Mouse (Mus musculus): ENCODE measurements around the gene Dmac1.
"Not testable (repeated sequence)": the region's sequence is repeated elsewhere in the genome, so short reads cannot be mapped to it uniquely, and the experiment has no call there.

Dmac1 gene

DNA sequence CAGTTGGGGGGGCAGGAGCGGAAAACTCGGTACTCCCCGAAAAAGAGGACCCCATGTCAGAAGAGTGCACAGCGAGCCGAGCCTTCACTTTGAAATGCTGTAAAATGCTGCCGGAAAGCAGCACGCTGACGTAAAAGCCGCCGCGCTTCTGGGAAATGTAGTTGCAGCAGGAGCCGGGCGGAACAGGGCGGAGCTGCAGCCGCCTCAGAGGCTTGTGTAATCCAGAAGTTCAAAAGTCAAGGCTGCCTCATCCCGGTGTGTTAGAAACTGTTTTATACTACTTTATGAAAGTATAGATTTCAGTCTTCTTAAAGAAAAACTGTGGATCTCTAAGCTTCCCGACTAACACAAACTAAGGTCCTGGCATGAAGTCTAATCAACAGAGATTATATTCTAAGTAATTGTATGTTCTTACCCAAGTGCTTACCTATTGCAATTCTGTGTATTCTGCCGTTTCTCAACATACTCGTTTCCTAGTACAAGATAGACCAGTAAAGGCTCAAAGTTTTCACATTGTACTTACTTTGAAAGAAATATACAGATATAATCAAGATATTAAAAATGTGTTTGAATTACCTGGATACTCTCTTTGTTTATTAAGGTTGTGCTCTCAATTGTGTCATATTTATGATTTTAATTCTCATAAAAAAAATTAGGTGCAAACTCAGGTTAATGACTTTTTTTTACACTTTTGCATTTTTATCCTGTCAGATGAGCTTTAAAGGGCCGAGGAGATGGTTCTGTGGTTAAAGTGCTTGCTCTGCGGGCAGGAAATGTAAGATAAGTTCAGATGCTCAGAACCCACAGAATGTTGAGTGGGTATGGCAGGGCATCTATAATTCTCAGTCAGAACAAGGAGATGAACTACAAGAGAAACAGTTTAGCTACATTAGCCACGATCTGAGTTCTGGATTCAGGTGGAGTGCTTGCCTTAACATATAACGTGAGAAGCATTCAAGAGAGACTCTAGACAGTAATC, at the start of gene Dmac1:
Gene Dmac1, minus strand, starts transcription at position 109 of the 979 bp plus-strand sequence.
- ChIA-PET POLR2A (interaction anchor here in 2 of 4 experiments (0.9 to 1.1 kb wide), 3 partner anchors 9 to 10 kb away, joined by 3 to 4 read pairs (median 3); no protein-coding TSS in a partner anchor), CTCF (no interaction called here)

DNA sequence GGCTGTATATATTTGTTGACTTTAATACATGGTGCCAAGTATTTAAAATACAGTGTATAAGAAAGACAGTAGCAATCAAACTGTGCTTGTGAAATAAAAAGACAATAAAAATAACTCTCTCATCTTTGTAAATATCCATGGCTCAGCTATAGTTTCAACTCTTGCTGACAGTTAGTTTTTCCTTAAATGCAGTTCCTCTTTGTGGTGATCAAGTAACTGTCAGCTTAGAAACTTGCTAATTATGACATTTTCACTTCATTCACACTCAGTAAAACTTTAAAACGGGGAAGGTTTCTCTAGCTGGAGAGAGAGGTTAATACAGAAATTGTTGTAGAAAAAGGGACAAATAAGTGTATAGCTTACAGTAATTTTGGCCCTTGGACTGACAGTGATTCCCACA, 37.3 kb upstream of the Dmac1 start:
- ChIA-PET CTCF (interaction anchor here in 1 of 4 experiments (0.6 kb wide), 1 partner anchor 253 kb away, joined by 7 read pairs; no protein-coding TSS in a partner anchor), POLR2A (interaction anchor here in 1 of 4 experiments (0.9 kb wide), 1 partner anchor 13 kb away, joined by 3 read pairs; no protein-coding TSS in a partner anchor)

DNA sequence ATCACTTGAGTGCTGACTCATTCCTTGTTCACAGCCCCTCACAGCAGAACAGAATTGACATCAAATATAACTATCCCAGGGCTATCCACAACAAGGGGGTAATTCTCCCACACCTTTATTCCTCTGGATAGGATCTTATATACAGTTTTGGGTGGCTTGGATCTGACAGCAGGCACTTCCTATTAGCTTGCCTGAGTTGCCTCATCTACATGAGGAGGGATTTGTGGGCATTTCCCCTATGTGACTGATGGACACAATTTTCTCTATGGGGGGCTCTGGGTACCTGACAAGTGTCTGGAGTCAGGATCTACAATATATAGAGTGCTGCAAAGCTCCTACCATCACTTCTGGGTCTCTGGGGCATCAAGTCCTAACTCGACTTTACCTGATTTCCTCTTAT, 36.9 kb upstream of the Dmac1 start:
- CTCF ChIA-PET = interaction anchor here in 1 of 4 experiments (0.6 kb wide), 1 partner anchor 253 kb away, joined by 7 read pairs; no protein-coding TSS in a partner anchor

DNA sequence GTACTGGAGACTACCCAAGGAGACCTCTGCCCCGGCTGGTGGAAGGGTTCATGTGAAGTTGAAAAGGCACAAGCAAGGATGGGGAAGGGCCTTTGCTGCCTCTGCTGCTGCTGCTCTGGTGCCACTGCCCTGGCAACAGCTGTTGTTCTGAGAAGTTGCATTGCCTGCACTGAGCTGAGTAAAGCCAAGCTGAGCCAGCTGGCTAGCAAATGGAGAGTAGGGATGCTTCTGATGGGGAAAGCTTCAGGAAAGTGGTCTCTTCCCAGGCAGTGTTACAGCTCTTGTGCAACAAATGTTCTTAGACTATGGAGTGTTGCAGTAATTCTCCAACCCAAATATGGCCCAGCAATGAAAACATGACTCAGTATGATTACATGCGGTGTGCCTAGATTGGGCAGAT, 33.8 kb upstream of the Dmac1 start:
- CTCF ChIA-PET = no interaction called here
- POLR2A ChIA-PET = interaction anchor here in 1 of 4 experiments (0.9 kb wide), 1 partner anchor 12 kb away, joined by 3 read pairs; no protein-coding TSS in a partner anchor

More for the DNA sequence above, 36.9 kb upstream of the Dmac1 start:
- POLR2A ChIA-PET = interaction anchor here in 1 of 4 experiments (0.9 kb wide), 1 partner anchor 13 kb away, joined by 3 read pairs; no protein-coding TSS in a partner anchor

DNA sequence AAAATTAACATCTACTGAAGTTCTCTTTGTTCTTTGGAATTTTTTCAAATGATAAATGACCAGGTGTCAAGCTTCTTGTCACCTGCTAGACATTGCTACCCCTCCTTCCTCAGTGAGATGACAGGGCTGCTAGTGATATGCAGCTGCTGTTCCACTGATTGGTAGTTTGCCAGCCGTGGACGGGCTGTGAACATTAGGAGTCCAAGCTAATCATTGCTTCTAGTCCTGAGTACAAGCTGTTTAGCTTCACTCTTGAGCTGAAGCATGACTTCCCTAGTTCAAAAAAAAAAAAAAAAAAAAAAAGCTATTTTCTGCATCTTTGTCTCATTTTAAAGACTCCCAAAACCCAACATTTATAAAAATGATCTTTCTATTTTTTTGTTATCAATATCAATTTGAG, 33.2 kb upstream of the Dmac1 start:
- ChIA-PET POLR2A (no interaction called here), CTCF (no interaction called here)

DNA sequence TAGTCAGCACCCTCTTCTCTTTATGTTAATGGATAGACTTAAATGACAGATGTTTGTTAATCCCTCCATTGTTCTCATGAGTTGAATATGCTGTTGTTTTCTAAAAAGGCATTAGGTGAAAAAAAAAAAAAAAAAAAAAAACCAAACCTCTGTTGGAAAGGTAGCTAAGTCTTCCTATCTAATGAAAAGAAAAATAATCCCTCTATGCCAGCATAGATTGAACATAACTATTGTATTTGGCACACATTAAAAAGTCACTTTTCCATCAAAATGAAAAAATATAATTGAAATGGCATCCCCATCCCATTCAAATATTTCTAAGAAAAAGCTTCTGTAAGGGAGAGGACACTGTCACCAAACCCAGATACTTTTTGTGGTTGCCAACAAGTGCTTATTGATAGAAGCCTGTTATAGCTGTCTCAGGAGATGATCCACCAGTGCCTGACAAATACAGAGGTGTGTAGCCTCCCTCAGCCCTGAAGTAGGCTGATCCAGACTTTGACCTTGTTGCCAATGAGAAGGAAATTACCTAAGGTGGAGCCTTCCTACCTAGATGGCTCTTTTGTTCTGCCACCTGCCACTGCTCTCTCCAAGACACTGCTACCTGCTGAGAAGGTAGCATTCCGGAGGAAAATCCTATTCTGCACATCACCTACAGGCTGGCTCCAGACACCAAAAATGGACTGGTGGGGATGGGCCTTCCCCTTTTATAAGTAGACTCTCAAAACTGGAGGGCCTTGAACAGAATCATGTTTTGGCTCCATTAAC, 22.3 kb upstream of the Dmac1 start:
- POLR2A ChIA-PET = interaction anchor here in 1 of 4 experiments (0.6 to 0.9 kb wide), 4 partner anchors 10 to 748 kb away, joined by 3 to 4 read pairs (median 4); no protein-coding TSS in a partner anchor
- CTCF ChIA-PET = no interaction called here

DNA sequence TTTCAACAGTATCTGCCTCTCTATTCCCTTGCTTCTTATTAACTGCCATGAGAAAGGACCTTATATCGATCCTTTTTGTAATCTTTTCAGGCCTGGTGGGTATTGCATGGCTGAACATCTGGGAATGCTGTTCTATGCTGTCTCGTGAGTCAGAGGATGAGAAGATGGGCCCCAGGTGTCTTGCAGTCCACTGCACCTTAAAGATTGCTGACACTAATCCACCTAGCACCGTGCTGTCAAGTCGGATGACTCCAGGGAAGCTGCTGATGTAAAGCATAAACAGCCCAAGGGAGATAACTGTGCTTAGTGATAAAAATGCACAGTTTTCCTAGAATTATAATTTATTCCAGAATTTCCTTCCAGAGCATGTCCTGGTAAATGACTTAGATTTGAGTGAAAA, 14.2 kb upstream of the Dmac1 start:
- CTCF ChIA-PET = no interaction called here
- POLR2A ChIA-PET = no interaction called here

DNA sequence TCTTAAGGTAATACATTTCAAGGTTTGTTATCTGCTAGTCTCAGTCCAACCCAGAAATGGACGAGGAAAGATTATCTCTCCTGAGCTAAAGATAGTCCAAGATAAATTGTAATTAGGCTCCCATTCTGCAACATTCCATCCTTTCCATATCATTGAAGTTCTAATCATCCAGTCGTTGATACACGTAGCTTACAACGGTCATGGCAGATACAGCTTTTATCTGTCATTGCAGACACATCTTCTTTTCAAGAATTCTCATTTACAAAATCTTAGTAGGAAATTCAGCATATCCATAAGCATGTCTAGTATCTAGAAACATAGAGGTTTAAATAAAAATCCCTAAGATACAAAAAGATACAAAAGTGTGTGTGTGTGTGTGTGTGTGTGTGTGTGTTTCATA, 13.0 kb upstream of the Dmac1 start:
- CTCF ChIA-PET = no interaction called here
- POLR2A ChIA-PET = no interaction called here

DNA sequence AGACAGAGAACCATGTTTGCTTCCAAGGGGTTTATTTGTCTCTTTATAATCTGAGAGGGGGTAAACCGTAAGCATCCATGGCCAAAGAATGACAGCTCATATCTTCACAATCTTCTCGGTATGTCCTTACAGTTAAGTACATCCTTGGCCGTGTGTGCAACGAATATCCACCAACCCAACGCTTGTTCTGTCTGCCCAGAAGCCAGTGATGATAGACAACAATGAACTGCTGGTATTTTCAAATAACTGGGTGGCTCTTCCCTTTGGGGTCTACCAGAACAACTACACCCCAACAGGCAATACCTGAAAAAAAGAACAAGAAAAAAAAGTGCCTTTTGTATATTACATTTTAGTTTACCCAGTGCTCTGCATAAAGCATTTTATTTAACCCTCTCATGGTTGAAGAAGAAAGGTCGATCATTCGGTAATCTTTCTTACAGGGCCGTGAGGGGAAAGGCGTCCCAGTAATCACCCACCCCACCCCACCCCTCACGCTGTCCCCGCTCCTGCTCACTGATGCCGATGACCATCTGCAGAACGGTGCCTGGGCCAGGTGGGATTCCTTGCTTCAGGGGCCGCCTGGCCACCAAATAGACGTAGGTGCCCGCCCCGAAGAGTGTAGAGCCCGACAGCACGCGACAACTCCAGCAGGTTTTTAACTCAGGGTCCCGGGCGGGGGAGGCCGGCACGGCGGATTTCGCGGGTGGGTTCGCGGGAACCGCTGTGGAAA, 473 bp downstream of the Dmac1 start:
- POLR2A ChIA-PET = interaction anchor here in 1 of 4 experiments (1.0 kb wide), 1 partner anchor 11 kb away, joined by 4 read pairs; no protein-coding TSS in a partner anchor
- CTCF ChIA-PET = no interaction called here

DNA sequence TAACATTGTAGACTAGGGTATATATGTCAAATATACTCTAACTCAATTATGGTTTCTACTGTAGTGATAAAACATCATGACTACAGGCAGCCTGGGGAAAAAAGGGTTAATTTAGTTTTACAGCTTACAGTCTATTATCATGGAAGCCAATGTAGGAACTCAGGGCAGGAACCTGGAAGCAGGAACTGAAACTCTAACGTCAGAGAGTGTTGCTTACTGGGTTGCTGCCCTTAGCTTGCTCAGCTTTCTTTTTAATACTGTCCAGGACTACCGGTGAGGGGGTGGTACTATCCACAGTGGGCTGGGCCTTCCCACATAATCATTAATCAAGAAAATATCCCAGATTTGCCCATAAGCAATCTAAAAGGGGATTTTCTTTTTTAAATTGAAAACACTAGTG, 2.4 kb downstream of the Dmac1 start:
- CTCF ChIA-PET = no interaction called here

DNA sequence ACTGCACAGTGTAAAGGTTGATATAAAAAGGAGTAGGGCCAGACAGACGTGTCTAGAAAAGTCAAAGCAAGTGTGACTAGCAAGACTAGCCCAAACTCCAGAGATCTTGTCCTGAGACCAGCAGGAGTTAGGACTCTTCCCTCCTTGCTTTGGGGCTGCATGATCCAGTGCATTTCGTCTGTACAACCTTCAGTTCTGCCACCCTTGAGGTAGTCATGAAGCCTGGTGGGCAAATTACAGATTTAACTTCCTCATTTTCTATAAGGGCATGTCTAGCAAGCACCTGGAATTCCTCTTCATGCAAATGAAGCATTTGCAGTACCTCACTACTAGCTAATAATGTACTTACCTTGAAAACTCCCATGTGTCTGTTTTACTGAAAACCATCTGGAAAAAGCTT, 10.2 kb downstream of the Dmac1 start:
- ChIA-PET CTCF (no interaction called here), POLR2A (interaction anchor here in 1 of 4 experiments (0.8 to 1.0 kb wide), 2 partner anchors 13 to 16 kb away, joined by 3 to 4 read pairs; no protein-coding TSS in a partner anchor)

More for the DNA sequence above, 2.4 kb downstream of the Dmac1 start:
- POLR2A ChIA-PET = no interaction called here

DNA sequence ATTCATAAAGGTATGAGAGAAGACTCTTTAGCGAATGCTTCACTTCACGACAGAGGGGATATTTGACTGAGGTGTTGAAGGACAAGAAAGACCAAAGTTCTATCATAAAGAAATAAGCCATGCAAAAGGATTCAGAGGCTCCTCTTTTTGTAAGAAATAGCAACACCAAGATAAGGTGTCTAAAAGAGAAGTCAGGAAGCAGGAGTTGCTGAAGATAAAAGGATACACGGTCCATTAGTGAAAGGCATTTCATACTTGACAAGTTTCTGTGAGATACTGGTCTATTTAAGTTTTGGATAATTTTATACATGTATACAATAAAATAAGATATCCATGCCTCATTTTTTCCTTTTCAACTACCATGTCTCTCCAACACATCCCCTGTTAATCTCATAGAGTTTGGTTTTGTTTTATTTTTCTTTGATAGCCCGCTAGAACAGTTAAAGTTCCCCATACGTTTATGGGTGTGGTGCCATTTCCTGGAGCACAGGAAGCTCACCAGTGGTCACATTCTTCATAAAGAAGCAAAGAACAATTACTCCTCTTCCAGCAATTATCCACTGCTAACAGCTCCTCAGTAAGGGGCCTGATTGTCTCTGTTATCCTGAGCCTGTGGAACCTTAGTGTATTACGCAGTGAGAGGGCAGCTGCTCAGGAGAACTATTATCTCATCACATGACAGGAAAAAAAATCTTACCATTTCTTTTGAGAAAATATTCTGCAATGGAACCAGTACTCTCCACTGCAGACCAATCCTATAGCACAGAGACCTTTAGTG, 11.1 kb downstream of the Dmac1 start:
- POLR2A ChIA-PET = interaction anchor here in 1 of 4 experiments (0.8 to 1.0 kb wide), 2 partner anchors 12 to 15 kb away, joined by 3 to 4 read pairs; no protein-coding TSS in a partner anchor
- CTCF ChIA-PET = no interaction called here

DNA sequence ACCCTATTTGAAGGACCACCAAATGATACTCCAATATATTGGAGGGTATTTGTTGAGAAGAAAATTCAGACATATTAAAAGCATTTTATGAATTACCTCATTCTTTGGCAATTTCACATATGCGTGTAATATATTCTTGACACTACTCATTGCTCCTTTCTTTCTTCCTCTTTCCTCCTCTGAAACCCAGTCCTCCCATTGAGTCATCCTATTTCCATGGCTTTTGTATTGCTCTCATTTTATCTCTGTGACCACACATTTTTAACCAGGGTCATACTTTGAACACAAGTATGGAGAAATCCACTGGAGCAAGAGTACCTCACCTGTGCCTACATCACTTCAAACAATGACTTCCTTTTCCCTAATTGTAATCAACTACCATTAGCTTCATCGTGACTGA, 13.9 kb downstream of the Dmac1 start:
- ChIA-PET CTCF (no interaction called here), POLR2A (no interaction called here)

DNA sequence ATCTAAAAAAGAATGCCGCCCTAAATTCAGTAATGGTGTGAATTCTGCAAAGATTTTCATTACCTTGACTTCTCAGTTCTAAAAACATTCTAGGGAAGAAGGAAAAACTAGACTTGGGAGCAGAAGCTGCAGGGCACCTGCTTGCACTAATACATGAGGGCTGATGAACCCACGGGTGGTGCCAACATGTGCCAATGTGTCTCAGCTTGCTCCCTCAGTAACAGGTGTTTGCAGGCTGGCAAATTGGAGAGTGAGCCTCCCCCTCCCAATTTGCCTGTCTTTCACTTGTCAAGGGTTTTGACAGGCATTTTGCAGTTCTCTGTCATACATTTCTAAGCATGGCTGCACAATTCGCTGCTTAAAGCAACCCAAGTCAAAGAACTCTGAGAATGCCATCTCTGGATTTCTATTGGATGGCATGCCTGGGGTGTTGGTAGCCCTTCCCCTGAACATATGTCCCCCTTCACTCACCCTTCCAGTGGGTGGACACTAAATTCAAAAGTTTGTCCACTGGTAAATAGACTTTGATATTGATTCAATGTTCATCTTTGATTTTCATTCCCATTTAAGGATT, 14.5 kb downstream of the Dmac1 start:
- ChIA-PET POLR2A (interaction anchor here in 1 of 4 experiments (0.7 kb wide), 1 partner anchor 28 kb away, joined by 3 read pairs; no protein-coding TSS in a partner anchor), CTCF (no interaction called here)

DNA sequence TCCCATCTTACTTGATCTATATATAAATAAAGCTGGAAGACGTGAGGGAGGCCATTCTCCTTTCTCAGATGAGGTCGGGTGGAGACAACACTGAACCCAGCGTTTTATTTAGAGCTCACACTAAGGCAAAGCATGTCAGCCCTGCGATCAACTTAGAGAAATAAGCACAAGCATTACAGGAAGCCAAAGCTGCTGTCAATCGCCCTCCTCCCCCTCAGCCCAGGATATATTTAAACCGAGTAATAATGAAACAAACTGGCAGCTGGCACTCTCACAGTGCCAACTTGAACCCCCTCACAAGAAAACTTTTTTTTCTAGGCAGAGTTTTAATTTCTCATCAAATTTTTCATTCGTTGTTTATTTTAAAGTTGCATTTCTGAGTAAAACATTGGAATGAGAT, 15.7 kb downstream of the Dmac1 start:
- POLR2A ChIA-PET = no interaction called here
- CTCF ChIA-PET = no interaction called here

DNA sequence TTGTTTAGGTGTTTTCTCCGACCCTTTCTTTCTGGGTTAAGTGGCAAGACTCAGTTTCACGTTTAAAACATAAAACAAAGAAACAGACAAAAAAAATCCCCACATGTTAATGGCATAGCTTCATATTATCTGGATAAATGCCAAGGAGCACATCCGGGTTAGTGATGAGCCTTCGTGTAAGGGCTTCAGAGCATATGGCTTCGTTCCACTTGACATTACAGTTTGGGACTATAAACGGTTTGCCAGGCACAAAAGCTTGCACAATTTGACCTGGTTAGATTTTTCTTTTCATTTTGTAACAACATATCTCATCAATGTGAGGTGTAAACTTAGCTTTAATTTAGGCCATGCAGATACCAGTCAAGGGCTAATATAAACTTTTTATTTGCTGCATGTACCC, 17.9 kb downstream of the Dmac1 start:
- CTCF ChIA-PET = no interaction called here
- POLR2A ChIA-PET = no interaction called here

DNA sequence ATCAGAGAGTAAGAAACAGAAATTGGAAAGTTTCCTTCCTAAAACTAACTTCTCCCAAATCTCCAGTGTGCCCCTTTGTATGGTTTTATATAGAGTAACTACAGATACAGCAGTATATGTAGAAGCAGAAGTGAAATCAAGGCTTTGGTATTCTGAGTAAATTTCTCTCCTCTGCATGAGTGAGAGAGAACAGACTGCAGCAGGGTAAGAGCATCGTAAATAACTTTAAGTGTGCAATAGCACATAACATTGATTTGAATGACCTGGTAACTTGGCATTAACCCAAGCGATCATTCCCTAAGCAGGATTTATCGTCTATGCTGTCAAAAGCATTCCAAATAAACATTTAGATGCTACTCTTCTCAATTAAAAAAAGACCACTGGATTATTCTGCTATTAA, 18.7 kb downstream of the Dmac1 start:
- ChIA-PET POLR2A (no interaction called here), CTCF (no interaction called here)

DNA sequence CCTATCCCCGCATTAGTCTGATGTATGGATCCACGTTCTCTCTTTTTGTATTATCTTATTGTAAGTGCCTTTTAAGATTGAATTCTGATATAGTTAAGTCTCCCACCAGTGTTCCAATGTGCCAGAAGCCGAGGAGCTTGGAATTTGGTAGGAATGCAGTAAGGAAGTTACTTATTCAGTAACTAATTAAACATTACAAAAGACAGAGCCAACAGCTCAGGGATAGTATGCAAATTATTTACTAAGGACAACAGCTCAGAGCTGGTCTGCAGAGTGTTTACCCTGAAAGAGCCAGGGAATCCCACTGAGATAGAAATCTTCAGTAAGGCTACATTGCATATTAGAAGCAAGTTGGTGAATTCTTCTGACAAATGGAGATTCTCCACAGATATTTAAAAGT, 43.5 kb downstream of the Dmac1 start:
- CTCF ChIA-PET, POLR2A ChIA-PET: not testable (repeated sequence)
